Mouse (Mus musculus) C2C12 (cell line): ENCODE results near the gene Fscn3.

ENCODE experiments used
- CTCF ChIP-seq: IDR thresholded peaks from one replicate; pipeline ENCODE4 v1.5.1; 2011; ENCODE audit not compliant: control insufficient read depth, insufficient read depth, insufficient read length
- MYOD1 ChIP-seq: IDR thresholded peaks from one replicate; pipeline ENCODE4 v1.6.1; 2011; ENCODE audit warnings: low read depth; ENCODE audit not compliant: control insufficient read depth, insufficient read length

DNA sequence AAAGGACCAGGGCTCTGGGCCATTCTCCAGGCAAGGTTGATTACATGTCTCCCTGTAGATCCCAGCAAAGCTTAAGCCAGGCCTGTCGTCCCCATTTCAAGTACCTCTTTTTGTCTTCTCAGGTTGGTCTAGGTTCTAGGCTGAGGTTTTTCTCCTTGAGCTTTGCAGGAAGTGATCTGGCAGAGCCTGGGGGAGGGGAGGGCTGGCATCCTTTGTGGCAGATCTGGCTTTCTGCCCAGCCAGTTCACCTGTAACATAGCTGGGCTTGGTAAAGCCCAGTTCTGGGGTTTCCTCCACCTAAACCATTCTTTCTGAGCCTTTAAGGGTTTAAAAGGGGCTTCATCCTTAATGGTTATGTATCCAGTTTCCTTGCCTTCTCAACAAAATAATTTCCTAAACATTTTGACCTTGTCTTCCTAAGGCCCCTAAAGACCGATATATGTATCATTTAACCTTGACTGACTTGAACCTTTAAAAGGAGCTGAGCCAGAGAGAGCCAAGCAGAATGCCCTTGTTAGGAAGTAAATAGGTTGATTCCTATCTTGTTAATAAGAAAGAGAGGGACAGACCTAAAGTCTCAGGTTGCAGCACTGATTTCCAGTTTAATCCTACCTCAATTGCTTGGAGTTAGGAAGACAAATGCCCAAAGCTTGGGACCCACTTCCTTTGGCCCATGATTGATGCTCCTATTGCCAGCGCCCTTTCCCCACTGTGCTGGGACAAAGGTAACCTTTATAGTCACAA, at the start of gene Fscn3:
- TF ChIP-seq CTCF (no peak), MYOD1 (no peak)
